Mouse (Mus musculus) forebrain, postnatal 0 days (tissue): Measurements from ENCODE around the gene Eef1a1. TPM values are rescaled to one million over a fixed set of nuclear protein-coding genes. Genes with fewer than 3 reads are reported as not detected.

Experiments used
- ATAC-seq: fragments of 200-750 bp; cut with Nextera tagmentation; 2 replicates; pipeline ENCODE4 v1.8.0; 2017; ENCODE audit warnings: mild to moderate bottlenecking, moderate library complexity
- DNase-seq: peaks from one replicate; pipeline ENCODE4 v3.0.0-alpha.2; 2015
- H3K27ac ChIP-seq: fragments of 300-500 bp; sonication (generic); 2 replicates; pipeline ENCODE4 v1.5.1; 2014; ENCODE audit warnings: low read depth, mild to moderate bottlenecking, antibody characterized with exemption, low read length, moderate library complexity, mixed read lengths
- H3K27me3 ChIP-seq: fragments of 300-500 bp; sonication (generic); 2 replicates; pipeline ENCODE4 v1.6.1; 2014; ENCODE audit warnings: mild to moderate bottlenecking, low read length, mixed read lengths; ENCODE audit not compliant: insufficient read depth
- H3K36me3 ChIP-seq: fragments of 300-500 bp; sonication (generic); 2 replicates; pipeline ENCODE4 v1.6.1; 2014; ENCODE audit warnings: mild to moderate bottlenecking, moderate library complexity; ENCODE audit not compliant: insufficient read depth
- H3K4me1 ChIP-seq: fragments of 300-500 bp; sonication (generic); 2 replicates; pipeline ENCODE4 v1.6.1; 2014; ENCODE audit warnings: antibody characterized with exemption; ENCODE audit not compliant: insufficient read depth
- H3K4me2 ChIP-seq: fragments of 300-500 bp; sonication (generic); 2 replicates; pipeline ENCODE4 v1.6.1; 2014; ENCODE audit warnings: low read depth, mild to moderate bottlenecking, moderate library complexity
- H3K4me3 ChIP-seq: fragments of 300-500 bp; sonication (generic); 2 replicates; pipeline ENCODE4 v1.5.1; 2014; ENCODE audit warnings: low read depth, low read length, mixed read lengths
- H3K9ac ChIP-seq: fragments of 300-500 bp; sonication (generic); 2 replicates; pipeline ENCODE4 v1.6.1; 2014; ENCODE audit warnings: mild to moderate bottlenecking
- H3K9me3 ChIP-seq: fragments of 300-500 bp; sonication (generic); 2 replicates; pipeline ENCODE4 v1.6.1; 2016; ENCODE audit warnings: low read length
- CTCF ChIP-seq: sonication (generic); IDR thresholded peaks from 2 replicates; pipeline ENCODE4 v1.5.1; 2016; ENCODE audit warnings: antibody characterized with exemption, control low read depth, low read depth
- WGBS: fragments of 180-500 bp; shearing (Covaris S2); extraction: QIAGEN DNeasy Blood & Tissue Kit; methylation state at CpG from one replicate; pipeline ENCODE4 v1.1.7; 2014; 5-methylcytosine and 5-hydroxymethylcytosine counted together
- polyA plus RNA-seq: library from polyadenylated mRNA; unstranded; fragments of >200 nt; fragmentation: Nextera tagmentation; extraction: Ambion mirVana; gene quantifications from 2 replicates; pipeline ENCODE4 v1.2.1, GENCODE M21; 2015
- total RNA-seq: library from RNA; depleted of rRNA; stranded (reverse); fragments of >200 nt; gene quantifications from 2 replicates; pipeline ENCODE4 v1.2.3, GENCODE M21; 2014

Gene Eef1a1
- total and polyA plus RNA-seq, 2 experiments from 2014 or later = 2,982 to 9,311 TPM

- Histone ChIP-seq H3K4me1 (0 out of 2 replicates have a peak, but pooled peaks cover 5% of the 10 kb centered on the region), H3K4me2 (no peak overlapping the region), H3K27ac (no peak overlapping the region), H3K27me3 (no peaks in the 10 kb centered on the region), H3K9ac (no peak overlapping the region), H3K9me3 (no peaks in the 10 kb centered on the region), H3K36me3 (peaks cover 53% of the 10 kb centered on the region), H3K4me3 (no peak overlapping the region)
- TF ChIP-seq CTCF = no peak; the same call in 1 of the 2 replicates
- WGBS = 7% methylated on average over 1 of the region's 1 CpGs
- no peak for ATAC-seq
- peak; percentile 28 for DNase-seq
Measured at GRCm38 (mm10) chr9:78476531-78477020, 12.4 kb downstream of the Eef1a1 start.

GRCm38 (mm10) chr9:78475873-78476272 lies 13.1 kb downstream of the Eef1a1 start:
- peaks cover 53% of the 10 kb centered on the region for H3K36me3 ChIP-seq
- no peaks in the 10 kb centered on the region for H3K9me3 ChIP-seq
- WGBS = 83% methylated on average over 4 of the region's 4 CpGs
- TF ChIP-seq CTCF = 0 out of 2 replicates have a peak, but pooled peaks have one; percentile 5
- no peak overlapping the region for H3K27ac ChIP-seq
- 0 out of 2 replicates have a peak, but pooled peaks cover 5% of the 10 kb centered on the region for H3K4me1 ChIP-seq
- DNase-seq (peak; percentile 44), ATAC-seq (no peak)
- H3K4me2 ChIP-seq = no peak overlapping the region
- H3K9ac ChIP-seq = no peak overlapping the region
- H3K27me3 ChIP-seq = no peaks in the 10 kb centered on the region
- H3K4me3 ChIP-seq = no peak overlapping the region

- H3K27me3 ChIP-seq = no peaks in the 10 kb centered on the region
- ATAC-seq (no peak), DNase-seq (no peak)
- H3K4me3 ChIP-seq = no peak overlapping the region
- TF ChIP-seq CTCF = no peak
- H3K4me2 ChIP-seq = no peak overlapping the region
- H3K27ac ChIP-seq = no peak overlapping the region
- H3K36me3 ChIP-seq = peaks cover 56% of the 10 kb centered on the region
- no peaks in the 10 kb centered on the region for H3K9me3 ChIP-seq
- H3K4me1 ChIP-seq = 0 out of 2 replicates have a peak, but pooled peaks cover 5% of the 10 kb centered on the region
- WGBS = 90% methylated on average over 2 of the region's 2 CpGs
- H3K9ac ChIP-seq = no peak overlapping the region
Measured at GRCm38 (mm10) chr9:78475383-78475780, 13.6 kb downstream of the Eef1a1 start.

GRCm38 (mm10) chr9:78474771-78475382 lies 14.1 kb downstream of the Eef1a1 start:
- ATAC-seq = no peak

GRCm38 (mm10) chr9:78474270-78474669 lies 14.7 kb downstream of the Eef1a1 start:
- DNase-seq (no peak), ATAC-seq (no peak)
- Histone ChIP-seq H3K4me3 (no peak overlapping the region), H3K9me3 (no peaks in the 10 kb centered on the region), H3K9ac (no peak overlapping the region), H3K4me2 (no peak overlapping the region), H3K4me1 (0 out of 2 replicates have a peak, but pooled peaks cover under 1% of the 10 kb centered on the region), H3K27me3 (no peaks in the 10 kb centered on the region), H3K27ac (no peak overlapping the region), H3K36me3 (peaks cover 53% of the 10 kb centered on the region)
- 79% methylated on average over 2 of the region's 2 CpGs for WGBS
- TF ChIP-seq CTCF = no peak

More at GRCm38 (mm10) chr9:78474771-78475382, 14.1 kb downstream of the Eef1a1 start:
- H3K27me3 ChIP-seq = no peaks in the 10 kb centered on the region
- DNase-seq = no peak
- 0 out of 2 replicates have a peak, but pooled peaks cover 5% of the 10 kb centered on the region for H3K4me1 ChIP-seq
- H3K9ac ChIP-seq = no peak overlapping the region
- H3K4me2 ChIP-seq = no peak overlapping the region
- no peak overlapping the region for H3K4me3 ChIP-seq
- TF ChIP-seq CTCF = no peak
- H3K9me3 ChIP-seq = no peaks in the 10 kb centered on the region
- H3K36me3 ChIP-seq = peaks cover 56% of the 10 kb centered on the region
- 80% methylated on average over 5 of the region's 5 CpGs for WGBS
- no peak overlapping the region for H3K27ac ChIP-seq

- DNase-seq = peak; percentile 11
- 67% methylated on average over 8 of the region's 8 CpGs for WGBS
Measured at GRCm38 (mm10) chr9:78473588-78473987, 15.4 kb downstream of the Eef1a1 start.

GRCm38 (mm10) chr9:78465725-78466124 lies 23.2 kb downstream of the Eef1a1 start:
- no peaks in the 10 kb centered on the region for H3K4me1 ChIP-seq
- no peak for TF ChIP-seq CTCF
- no peak for ATAC-seq
- no peak overlapping the region for H3K9ac ChIP-seq
- no peak for DNase-seq
- no peaks in the 10 kb centered on the region for H3K27me3 ChIP-seq
- H3K4me3 ChIP-seq = no peak overlapping the region
- H3K9me3 ChIP-seq = no peaks in the 10 kb centered on the region
- no peak overlapping the region for H3K4me2 ChIP-seq
- H3K36me3 ChIP-seq = peaks cover 61% of the 10 kb centered on the region
- WGBS = 87% methylated on average over 3 of the region's 3 CpGs
- H3K27ac ChIP-seq = no peak overlapping the region

More at GRCm38 (mm10) chr9:78473588-78473987, 15.4 kb downstream of the Eef1a1 start:
- Histone ChIP-seq H3K4me1 (no peaks in the 10 kb centered on the region), H3K27me3 (no peaks in the 10 kb centered on the region), H3K4me2 (no peak overlapping the region), H3K36me3 (peaks cover 53% of the 10 kb centered on the region), H3K9ac (no peak overlapping the region), H3K4me3 (no peak overlapping the region), H3K9me3 (no peaks in the 10 kb centered on the region), H3K27ac (no peak overlapping the region)
- no peak for ATAC-seq
- no peak for TF ChIP-seq CTCF
